Mouse (Mus musculus): ENCODE measurements around the gene Ano6.

DNA sequence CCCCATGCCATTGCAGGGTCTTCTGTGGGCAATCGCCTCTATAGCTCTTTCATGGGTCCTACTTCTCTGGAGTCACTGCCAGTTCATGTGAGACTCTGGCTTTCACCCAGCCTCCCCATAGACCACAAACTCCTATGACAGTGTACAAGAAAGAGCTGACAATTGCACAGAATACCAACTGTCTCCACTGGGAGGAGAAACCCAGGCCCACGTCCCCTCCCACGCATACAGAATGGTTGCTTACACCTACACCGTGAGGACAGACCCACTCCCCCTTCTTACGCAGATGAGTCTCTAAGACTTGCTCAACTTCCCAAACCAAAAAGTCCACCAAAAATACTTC, 38.0 kb upstream of the Ano6 start:
- TF ChIP-seq CTCF (IDR thresholded peaks at IDR 0.05) = no peak
- no peak for TF ChIP-seq POLR2A (IDR thresholded peaks at IDR 0.05; ENCODE audit: insufficient read depth, low read depth, low read length)
- no peak for TF ChIP-seq EP300 (IDR thresholded peaks at IDR 0.05; ENCODE audit: insufficient read depth, low read depth, low read length)
